Mouse (Mus musculus): Measurements from ENCODE around the gene Tmprss9.

The Tmprss9 gene

DNA sequence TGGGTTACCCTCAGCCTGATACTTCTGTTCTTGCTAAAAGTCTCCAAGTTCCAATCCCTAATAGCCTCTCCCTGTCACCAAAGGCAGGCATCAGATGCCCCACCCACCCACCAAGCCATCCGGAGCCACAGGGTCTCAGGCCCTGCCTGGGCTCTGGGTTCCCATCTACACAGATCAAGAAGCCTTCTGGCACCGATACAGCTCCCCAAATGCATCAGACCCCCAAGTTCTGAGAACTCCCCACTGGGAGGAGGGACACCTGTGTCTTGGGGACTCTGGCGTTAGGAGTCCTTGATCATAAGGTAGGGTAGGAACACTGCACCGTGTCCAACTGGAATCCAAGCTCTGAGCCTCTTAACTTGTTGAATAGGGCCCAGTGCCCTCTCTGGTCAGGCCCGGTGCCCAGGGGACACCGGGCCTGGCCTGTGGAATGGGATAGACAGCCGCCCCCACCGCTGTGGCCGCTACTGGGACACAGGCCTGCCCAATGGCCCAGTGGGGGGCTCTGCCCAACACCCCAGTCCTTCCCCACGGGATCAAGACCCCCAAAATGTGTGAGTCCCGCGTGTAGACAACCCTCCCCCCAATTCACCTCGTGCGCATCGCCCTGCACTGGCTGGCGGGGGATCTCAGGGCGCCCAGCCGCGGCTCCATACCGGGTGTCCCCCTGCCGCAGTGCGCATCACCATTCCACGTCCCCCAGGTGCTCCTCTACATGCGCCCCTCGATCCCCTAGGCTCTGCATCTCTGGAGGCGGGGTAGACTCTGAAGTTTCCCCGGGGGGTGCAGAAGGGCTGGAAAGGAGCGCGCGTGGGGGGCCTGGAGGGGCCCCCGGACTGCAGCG lies 28.3 kb upstream of the Tmprss9 start:
- DNase-seq: no peak

GRCm38 (mm10) chr10:80843931-80844547 lies 27.6 kb upstream of the Tmprss9 start, which contains the start of gene Lingo3:
Gene Lingo3, minus strand, starts transcription at chr10:80844039.
- no peak for DNase-seq

DNA sequence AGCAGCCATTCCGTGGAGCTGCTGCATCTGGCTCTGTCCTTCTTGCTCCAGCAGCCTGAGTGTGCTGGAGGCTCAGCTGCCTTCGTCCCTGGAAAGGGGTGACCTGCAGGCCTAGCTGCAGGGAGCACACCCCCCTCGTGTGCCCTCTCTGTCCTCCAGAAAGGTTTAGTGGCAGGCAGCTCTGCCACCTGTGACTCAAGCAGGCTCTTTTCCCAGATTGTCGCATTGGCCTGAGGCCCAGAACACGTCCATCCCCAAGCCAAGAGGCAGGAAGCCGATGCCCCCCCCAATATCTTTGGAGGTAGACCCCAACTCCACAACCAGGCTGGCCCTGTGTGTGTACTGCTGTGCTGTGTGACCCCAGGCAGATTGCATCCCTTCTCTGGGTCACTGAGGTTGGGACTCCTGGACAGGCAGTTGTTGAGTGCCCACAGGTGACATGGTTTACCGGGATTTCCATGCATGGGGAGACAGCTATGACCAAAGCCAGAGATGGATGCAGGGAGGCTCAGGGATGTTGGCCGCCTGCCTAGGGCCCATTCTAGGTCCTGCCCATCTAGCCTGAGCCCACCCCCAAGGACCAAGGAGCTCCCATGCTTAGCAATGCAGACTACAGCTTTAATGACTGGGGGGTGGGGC lies 26.5 kb upstream of the Tmprss9 start:
- DNase-seq: no peak

GRCm38 (mm10) chr10:80845732-80846131 lies 25.9 kb upstream of the Tmprss9 start:
- DNase-seq: no peak

DNA sequence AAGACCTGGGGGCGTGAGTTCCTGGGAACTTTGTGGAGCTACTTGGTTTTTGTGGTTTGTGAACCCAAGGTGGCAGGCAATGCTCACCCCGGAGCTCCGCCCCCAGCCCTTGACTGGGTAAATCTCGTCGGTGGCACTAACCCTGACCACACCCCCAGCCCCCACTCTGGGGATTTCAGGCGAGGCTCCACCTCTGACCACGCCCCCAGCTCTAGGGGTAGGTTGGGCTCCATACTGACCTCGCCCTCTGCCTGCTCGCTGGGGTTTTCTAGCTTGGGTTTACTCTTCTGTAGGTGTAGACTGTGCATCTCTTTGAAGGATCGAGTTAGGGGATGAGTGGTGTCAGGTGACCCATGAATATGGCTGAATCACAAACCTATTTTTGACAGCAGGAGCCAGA lies 23.1 kb upstream of the Tmprss9 start:
- DNase-seq: peak; percentile 49 to 58

DNA sequence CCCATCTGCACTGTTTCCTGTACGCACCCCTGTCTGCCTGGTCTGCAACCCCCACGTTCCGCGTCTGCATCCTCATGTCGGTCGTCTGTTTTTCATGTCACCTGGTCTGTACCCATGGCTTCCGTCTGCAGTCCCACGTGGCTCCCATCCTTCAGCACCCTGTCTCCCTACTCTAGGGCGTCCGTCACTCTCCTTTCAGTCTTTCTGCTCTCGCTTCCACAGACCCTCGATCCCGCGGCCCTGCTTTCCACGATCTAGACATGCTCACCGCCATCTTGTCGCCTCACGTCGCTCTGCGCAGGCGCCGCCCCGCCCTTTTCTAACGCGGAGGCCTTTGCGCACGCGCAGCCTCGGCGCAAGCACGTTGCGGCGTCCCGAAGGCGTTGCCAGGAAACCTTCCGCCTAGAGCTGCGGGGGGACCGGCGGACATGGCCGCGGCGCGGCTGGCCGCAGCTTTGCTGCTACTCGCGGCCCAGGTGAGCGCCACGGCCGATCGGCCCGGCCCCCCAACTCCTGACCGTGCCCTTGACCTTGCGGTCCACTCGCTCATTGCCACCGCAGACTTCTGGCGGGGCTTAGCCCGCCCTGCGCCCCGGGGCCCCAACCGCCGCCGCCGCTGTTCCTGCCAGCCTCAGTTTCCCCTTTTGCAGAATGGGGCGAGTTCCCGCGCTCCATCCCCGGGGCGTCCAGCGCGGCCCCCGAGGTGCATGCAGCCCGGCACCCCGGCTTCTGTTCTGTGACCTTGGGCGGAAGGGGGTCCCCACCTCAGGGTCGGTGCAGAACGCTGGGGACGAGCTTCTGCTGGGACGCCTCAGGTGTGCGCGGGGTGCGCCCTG lies 16.5 kb upstream of the Tmprss9 start, which contains the start of the genes Lsm7 and Sppl2b:
Gene Lsm7, minus strand, starts transcription at position 297 of the 836 bp plus-strand sequence.
Gene Sppl2b, plus strand, starts transcription at position 363 of the 836 bp plus-strand sequence.
- peak; percentile 94 to 96 for DNase-seq

GRCm38 (mm10) chr10:80855749-80856073 lies 15.9 kb upstream of the Tmprss9 start:
- no peak for DNase-seq

- no peak for DNase-seq
These were observed 15.4 kb upstream of the Tmprss9 start for GRCm38 (mm10) chr10:80856267-80856666.

DNA sequence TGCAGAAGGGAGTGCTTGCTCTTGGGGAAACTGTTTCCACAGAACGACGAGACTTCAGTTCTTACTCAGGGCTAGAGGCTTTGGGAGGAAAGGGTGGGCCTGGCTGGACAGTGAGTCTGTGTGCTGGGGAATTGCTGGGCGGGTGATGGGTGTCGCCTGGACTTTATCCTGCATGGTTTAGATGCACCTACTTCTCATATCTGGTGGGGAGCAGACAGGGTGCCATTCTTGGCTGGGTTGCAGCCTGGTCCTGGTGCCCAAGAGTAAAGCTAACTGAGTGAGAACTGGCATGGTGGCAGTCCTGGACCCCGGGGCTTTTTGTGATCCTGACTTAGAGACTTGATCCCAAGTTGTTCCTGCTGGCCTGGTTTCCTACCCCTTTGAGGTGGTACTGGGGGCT lies 14.7 kb upstream of the Tmprss9 start:
- DNase-seq: no peak

GRCm38 (mm10) chr10:80857386-80857785 lies 14.3 kb upstream of the Tmprss9 start:
- DNase-seq: no peak

- no peak for DNase-seq
These were observed 13.8 kb upstream of the Tmprss9 start for GRCm38 (mm10) chr10:80857848-80858247.

DNA sequence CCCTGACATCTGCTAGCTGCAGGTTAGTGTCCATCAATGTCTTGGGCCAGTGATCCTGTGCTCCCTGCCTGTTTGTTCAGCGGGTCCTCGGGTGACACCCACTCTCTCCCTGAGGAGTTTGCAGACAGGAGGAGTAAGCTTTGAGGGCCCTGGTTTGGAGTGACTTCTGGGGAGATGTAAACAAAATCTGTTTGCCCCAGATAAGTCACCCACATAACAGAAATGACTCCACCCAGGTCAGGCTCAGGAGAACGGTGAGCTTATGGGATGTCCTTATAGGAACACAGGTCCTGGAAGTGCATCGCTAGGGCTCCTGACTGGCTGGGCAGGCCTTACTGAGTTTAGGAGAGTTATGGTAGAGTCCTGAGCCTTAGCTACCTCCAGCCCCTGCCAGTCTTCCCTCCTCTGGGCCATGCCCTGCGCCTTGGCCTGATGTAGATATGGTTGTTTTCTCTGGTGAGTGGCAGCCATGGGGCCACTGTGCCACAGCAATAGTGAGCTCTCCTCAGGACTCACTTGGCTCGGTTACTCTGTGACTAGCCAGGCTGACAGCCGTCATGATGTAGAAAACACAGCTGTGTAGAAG lies 13.2 kb upstream of the Tmprss9 start:
- no peak for DNase-seq

DNA sequence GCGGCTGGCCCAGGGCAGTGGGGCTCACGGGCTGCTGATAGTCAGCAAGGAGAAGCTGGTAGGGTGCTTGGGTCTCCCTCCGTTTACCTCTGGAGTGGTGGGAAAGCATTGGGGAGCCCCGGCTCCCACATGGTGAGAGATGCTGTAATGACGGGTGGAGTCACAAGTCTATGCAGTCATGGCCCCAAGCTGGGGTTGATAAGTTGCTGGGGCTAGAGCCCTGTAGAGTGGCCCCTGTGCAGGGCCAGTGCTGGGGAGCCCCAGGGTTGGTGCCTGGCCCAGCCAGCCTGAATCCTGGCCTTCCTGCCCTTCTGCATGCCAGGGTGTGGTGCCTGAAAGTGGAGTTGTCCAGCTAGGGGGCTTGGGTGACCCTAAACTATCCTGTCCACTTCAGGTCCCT lies 9.3 kb upstream of the Tmprss9 start:
- no peak for DNase-seq

- DNase-seq: no peak
These were observed 7.2 kb upstream of the Tmprss9 start for GRCm38 (mm10) chr10:80864446-80864845.

- DNase-seq: peak; percentile 84 to 90
These were observed 655 bp upstream of the Tmprss9 start for GRCm38 (mm10) chr10:80870993-80871392.

DNA sequence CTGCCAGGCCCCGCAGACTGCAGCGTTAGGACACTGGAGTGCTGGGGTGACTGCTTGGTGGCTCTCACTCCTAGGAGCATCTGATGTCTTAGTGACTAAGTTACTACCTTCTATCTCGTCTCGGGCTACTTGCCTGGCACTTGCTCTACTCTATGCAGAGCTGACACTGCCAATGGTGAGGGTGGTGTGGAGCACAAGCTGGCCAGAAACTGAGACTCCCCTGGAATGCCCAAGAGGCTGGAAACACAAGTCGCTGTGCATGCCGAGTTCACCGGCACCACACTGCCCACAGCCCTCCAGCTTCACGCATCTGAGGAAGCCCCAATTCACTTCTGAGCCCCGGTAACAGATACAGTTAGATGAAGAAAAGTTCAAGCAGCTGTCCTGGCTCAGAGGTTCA lies 2.4 kb downstream of the Tmprss9 start:
- no peak for DNase-seq

- DNase-seq: peak; percentile 36 to 70
These were observed 4.4 kb downstream of the Tmprss9 start for GRCm38 (mm10) chr10:80876028-80876427.

- no peak for DNase-seq
These were observed 4.9 kb downstream of the Tmprss9 start for GRCm38 (mm10) chr10:80876594-80876993.

DNA sequence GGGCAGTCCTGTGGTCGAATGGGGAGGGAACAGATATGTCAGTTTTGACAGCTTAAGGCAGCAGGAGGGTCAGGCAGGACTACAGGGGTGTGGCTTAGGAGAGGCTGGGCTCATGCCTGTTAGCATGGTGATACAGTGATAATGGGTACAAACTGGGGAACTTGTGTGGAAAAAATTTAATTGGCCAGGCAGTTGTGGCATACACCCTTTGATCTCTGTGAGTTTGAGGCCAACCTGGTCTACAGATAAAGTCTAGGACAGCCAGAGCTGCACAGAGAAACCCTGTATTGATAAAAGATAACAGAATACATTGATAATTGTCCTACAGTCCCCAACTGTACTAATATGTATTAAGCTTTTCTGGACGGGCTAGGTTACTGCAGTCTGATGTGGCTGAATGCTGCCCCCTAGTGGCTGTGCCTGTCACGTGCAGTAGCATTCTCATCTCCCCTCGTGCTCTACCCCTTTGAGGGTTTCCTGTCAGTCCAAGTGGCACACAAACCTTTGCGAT lies 8.5 kb downstream of the Tmprss9 start:
- peak in 1 of 2 experiments; percentile 74 for DNase-seq

DNA sequence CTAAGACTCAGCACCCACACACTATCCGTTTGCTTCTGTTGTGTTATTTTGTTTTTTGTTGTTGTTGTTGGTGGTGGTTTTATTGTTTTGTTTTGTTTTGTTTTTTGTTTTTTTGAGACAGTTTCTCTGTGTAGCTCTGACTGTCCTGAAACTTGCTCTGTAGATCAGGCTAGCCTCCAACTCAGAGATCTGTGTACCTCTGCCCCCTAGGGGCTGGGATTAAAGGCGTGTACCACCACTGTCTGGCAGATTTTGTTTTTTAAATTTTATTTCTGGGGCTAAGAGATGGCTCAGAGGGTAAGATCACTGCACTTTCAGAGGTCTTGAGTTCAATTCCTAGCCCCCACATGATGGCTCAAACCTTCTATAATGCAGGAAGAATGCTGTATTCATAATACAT lies 9.3 kb downstream of the Tmprss9 start:
- no peak for DNase-seq

DNA sequence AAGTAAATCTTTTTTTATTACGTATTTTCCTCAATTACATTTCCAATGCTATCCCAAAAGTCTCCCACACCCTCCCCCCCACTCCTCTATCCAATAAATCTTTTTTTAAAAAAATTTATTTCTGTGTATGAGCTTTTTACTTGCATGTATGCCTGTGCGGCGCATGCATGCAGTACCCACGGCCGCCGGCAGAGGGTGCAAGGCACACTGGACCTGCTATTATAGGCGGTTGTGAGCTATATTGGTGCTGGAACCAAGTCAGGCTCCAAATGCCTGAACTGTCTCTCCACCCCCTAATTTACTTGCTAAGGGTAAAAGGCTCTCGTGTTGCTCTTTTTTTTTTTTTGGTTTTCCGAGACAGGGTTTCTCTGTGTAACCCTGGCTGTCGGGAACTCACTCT lies 9.7 kb downstream of the Tmprss9 start:
- peak in 1 of 2 experiments; percentile 84 for DNase-seq

GRCm38 (mm10) chr10:80887181-80887580 lies 15.5 kb downstream of the Tmprss9 start:
- DNase-seq: peak; percentile 73 to 83

Data from kidney, adult 8-10 months (tissue).